Mouse (Mus musculus) liver, embryonic 14.5 days (tissue): ENCODE data around the gene Lrp5. TPM values are rescaled to one million over a fixed set of nuclear protein-coding genes. Genes with fewer than 3 reads are reported as not detected.

Experiments
- ATAC-seq: fragments of 200-750 bp; cut with Nextera tagmentation; 2 replicates; pipeline ENCODE4 v1.8.0; 2017; ENCODE audit warnings: moderate number of reproducible peaks, mild to moderate bottlenecking, moderate library complexity; ENCODE audit not compliant: insufficient read depth
- DNase-seq, 3 experiments: peaks; one replicate each; pipeline ENCODE4 v3.0.0-alpha.2; 2012 to 2013; ENCODE audit warnings: low read depth in 3 of 3, low spot score in 3 of 3
- H3K27ac ChIP-seq: fragments of 300-500 bp; sonication (generic); 2 replicates; pipeline ENCODE4 v1.5.1; 2014; ENCODE audit warnings: moderate library complexity, mild to moderate bottlenecking, control low read depth, inconsistent platforms
- H3K27me3 ChIP-seq: fragments of 300-500 bp; sonication (generic); 2 replicates; pipeline ENCODE4 v1.6.1; 2014; ENCODE audit warnings: mild to moderate bottlenecking, low read length, moderate library complexity; ENCODE audit not compliant: control insufficient read depth, insufficient read depth
- H3K36me3 ChIP-seq: fragments of 300-500 bp; sonication (generic); replicated peaks from 2 replicates; pipeline ENCODE4 v1.6.1; 2014; ENCODE audit warnings: low read depth; ENCODE audit not compliant: control insufficient read depth, insufficient read depth
- H3K4me1 ChIP-seq, 2 experiments: fragments of 200-500 bp in 1 of 2; fragments of 300-500 bp in 1 of 2; sonication (generic) in 1 of 2; replicated peaks; 2 replicates each; pipeline ENCODE4 v1.6.1; 2012 to 2014; ENCODE audit warnings: antibody characterized with exemption in 1 of 2, inconsistent platforms in 1 of 2, low read length in 1 of 2; ENCODE audit not compliant: control insufficient read depth in 2 of 2, insufficient read depth in 2 of 2
- H3K4me2 ChIP-seq: fragments of 300-500 bp; sonication (generic); 2 replicates; pipeline ENCODE4 v1.6.1; 2014; ENCODE audit warnings: low read depth, mild to moderate bottlenecking, control low read depth, moderate library complexity
- H3K4me3 ChIP-seq, 2 experiments: fragments of 200-500 bp in 1 of 2; fragments of 300-500 bp in 1 of 2; sonication (generic) in 1 of 2; 2 replicates each; pipeline ENCODE4 v1.5.1; 2012 to 2014; ENCODE audit warnings: low read depth in 2 of 2, low read length in 2 of 2, mild to moderate bottlenecking in 2 of 2, control low read depth in 1 of 2, inconsistent platforms in 1 of 2, moderate library complexity in 1 of 2; ENCODE audit not compliant: insufficient read depth in 1 of 2
- H3K9ac ChIP-seq: fragments of 300-500 bp; sonication (generic); replicated peaks from 2 replicates; pipeline ENCODE4 v1.6.1; 2014; ENCODE audit warnings: mild to moderate bottlenecking, control low read depth, moderate library complexity
- H3K9me3 ChIP-seq: fragments of 300-500 bp; sonication (generic); 2 replicates; pipeline ENCODE4 v1.6.1; 2016; ENCODE audit warnings: low read length, mixed read lengths; ENCODE audit not compliant: control insufficient read depth
- CTCF ChIP-seq: IDR thresholded peaks from 2 replicates; pipeline ENCODE4 v1.5.1; 2016; ENCODE audit warnings: antibody characterized with exemption, low read depth, control low read depth
- EP300 ChIP-seq: IDR thresholded peaks from 2 replicates; pipeline ENCODE4 v1.6.1; 2016; ENCODE audit warnings: antibody characterized with exemption, low read depth
- WGBS: fragments of 180-500 bp; shearing (Covaris S2); extraction: QIAGEN DNeasy Blood & Tissue Kit; methylation state at CpG from one replicate; pipeline ENCODE4 v1.1.7; 2014; ENCODE audit not compliant: insufficient replicate concordance; 5-methylcytosine and 5-hydroxymethylcytosine counted together
- polyA plus RNA-seq, 2 experiments: library from polyadenylated mRNA; depleted of rRNA in 1 of 2; stranded (reverse) in 1 of 2; unstranded in 1 of 2; fragments of >200 nt; fragmentation: Nextera tagmentation in 1 of 2; extraction: Ambion mirVana in 1 of 2; gene quantifications; 2 replicates each; pipeline versions ENCODE4 v1.2.1 to v1.2.3; 2012 to 2014

Lrp5 gene
- 6.8 and 7.4 TPM in 2 replicates for polyA plus RNA-seq (2012; rRNA removed)
- 2.2 and 2.3 TPM in 2 replicates for polyA plus RNA-seq (2014; fragmentation: Nextera tagmentation; extraction: Ambion mirVana)

GRCm38 (mm10) chr19:3686215-3686894, at the start of gene Lrp5:
Lrp5 (minus strand) TSS chr19:3686564.
- H3K36me3 ChIP-seq: no peaks in the 10 kb centered on the region
- H3K4me3 ChIP-seq: peak within 1 kb of the TSS; percentile 66 to 67
- H3K27ac ChIP-seq: no peak within 1 kb of the TSS
- WGBS: 1% methylated on average over 71 of the region's 83 CpGs
- peaks cover 10% of the 10 kb centered on the region for H3K27me3 ChIP-seq
- no peaks in the 10 kb centered on the region for H3K9me3 ChIP-seq
- TF ChIP-seq EP300 (no peak), CTCF (no peak)
- peak within 1 kb of the TSS; percentile 76 for H3K4me2 ChIP-seq
- no peak for DNase-seq
- ATAC-seq: peak; percentile 44; the same call in 1 of the 2 replicates
- H3K9ac ChIP-seq: peak within 1 kb of the TSS; percentile 53
- peaks cover 0 to 20% of the 10 kb centered on the region in 2 experiments; a peak in 3 of 4 replicates for H3K4me1 ChIP-seq

GRCm38 (mm10) chr19:3736001-3736400, 49.6 kb upstream of the Lrp5 start:
- TF ChIP-seq CTCF (no peak), EP300 (no peak)
- DNase-seq (no peak), ATAC-seq (no peak)
- no peaks in the 10 kb centered on the region for H3K4me1 ChIP-seq
- no peak overlapping the region for H3K9ac ChIP-seq
- H3K4me2 ChIP-seq: no peak overlapping the region
- WGBS: 63% methylated on average over 3 of the region's 3 CpGs
- H3K27me3 ChIP-seq: no peaks in the 10 kb centered on the region
- H3K27ac ChIP-seq: no peak overlapping the region
- no peak overlapping the region for H3K4me3 ChIP-seq
- H3K36me3 ChIP-seq: no peaks in the 10 kb centered on the region
- H3K9me3 ChIP-seq: no peaks in the 10 kb centered on the region

GRCm38 (mm10) chr19:3730781-3731646, 44.6 kb upstream of the Lrp5 start:
- H3K4me1 ChIP-seq: no peaks in the 10 kb centered on the region
- H3K36me3 ChIP-seq: no peaks in the 10 kb centered on the region
- H3K27me3 ChIP-seq: no peaks in the 10 kb centered on the region
- TF ChIP-seq CTCF (no peak), EP300 (no peak)
- DNase-seq (no peak), ATAC-seq (no peak)
- no peak overlapping the region for H3K9ac ChIP-seq
- no peaks in the 10 kb centered on the region for H3K9me3 ChIP-seq
- WGBS: 54% methylated on average over 7 of the region's 7 CpGs
- H3K4me3 ChIP-seq: no peak overlapping the region
- no peak overlapping the region for H3K27ac ChIP-seq
- H3K4me2 ChIP-seq: no peak overlapping the region

GRCm38 (mm10) chr19:3728901-3729300, 42.5 kb upstream of the Lrp5 start:
- Histone ChIP-seq H3K27me3 (no peaks in the 10 kb centered on the region), H3K4me2 (no peak overlapping the region), H3K36me3 (no peaks in the 10 kb centered on the region), H3K4me1 (no peaks in the 10 kb centered on the region), H3K27ac (no peak overlapping the region), H3K9me3 (no peaks in the 10 kb centered on the region), H3K9ac (no peak overlapping the region), H3K4me3 (no peak overlapping the region)
- DNase-seq (no peak), ATAC-seq (no peak)
- TF ChIP-seq EP300 (no peak), CTCF (no peak)
- 35% methylated on average over 2 of the region's 2 CpGs for WGBS

- Histone ChIP-seq H3K9me3 (no peaks in the 10 kb centered on the region), H3K4me1 (no peaks in the 10 kb centered on the region), H3K27ac (no peak overlapping the region), H3K4me2 (no peak overlapping the region), H3K9ac (no peak overlapping the region), H3K36me3 (no peaks in the 10 kb centered on the region), H3K4me3 (no peak overlapping the region), H3K27me3 (no peaks in the 10 kb centered on the region)
- ATAC-seq: no peak
- TF ChIP-seq EP300 (no peak), CTCF (peak; percentile 77)
- WGBS: 7% methylated on average over 1 of the region's 1 CpGs
- peak; percentile 39 to 55 (median 49) for DNase-seq
Observed at GRCm38 (mm10) chr19:3724779-3725178, 38.4 kb upstream of the Lrp5 start.
